Mouse (Mus musculus) liver, adult 2 months (tissue): Measurements from ENCODE around the gene Gm49325. TPM values are rescaled to one million over a fixed set of nuclear protein-coding genes. Genes with fewer than 3 reads are reported as not detected.

Experiments used
- DNase-seq: peaks from one replicate; pipeline ENCODE4 v3.0.0-alpha.2; 2011; ENCODE audit warnings: low read depth, low spot score; ENCODE audit errors: extremely low read depth
- H3K27ac ChIP-seq: fragments of 200-500 bp; replicated peaks from 2 replicates; pipeline ENCODE4 v1.5.1; 2012; ENCODE audit warnings: low read depth, mild to moderate bottlenecking, control low read depth, inconsistent platforms, low read length; ENCODE audit not compliant: insufficient read depth
- H3K27me3 ChIP-seq: fragments of 200-500 bp; 2 replicates; pipeline ENCODE4 v1.6.1; 2012; ENCODE audit warnings: mild to moderate bottlenecking, moderate library complexity, low read length, inconsistent platforms; ENCODE audit not compliant: control insufficient read depth, insufficient read depth
- H3K36me3 ChIP-seq: fragments of 200-500 bp; 2 replicates; pipeline ENCODE4 v1.6.1; 2012; ENCODE audit warnings: low read length, inconsistent platforms; ENCODE audit not compliant: control insufficient read depth, insufficient read depth
- H3K4me1 ChIP-seq: fragments of 200-500 bp; 2 replicates; pipeline ENCODE4 v1.6.1; 2011; ENCODE audit warnings: low read length; ENCODE audit not compliant: control insufficient read depth, insufficient read depth
- H3K4me3 ChIP-seq: fragments of 200-500 bp; 2 replicates; pipeline ENCODE4 v1.5.1; 2011; ENCODE audit warnings: low read depth, mild to moderate bottlenecking, control low read depth, low read length, moderate library complexity; ENCODE audit not compliant: insufficient read depth
- H3K79me2 ChIP-seq: fragments of 200-500 bp; 2 replicates; pipeline ENCODE4 v1.6.1; 2012; ENCODE audit warnings: inconsistent platforms, mild to moderate bottlenecking, low read length, moderate library complexity; ENCODE audit not compliant: control insufficient read depth, insufficient read depth
- H3K9ac ChIP-seq: fragments of 200-500 bp; 2 replicates; pipeline ENCODE4 v1.6.1; 2012; ENCODE audit warnings: low read depth, mild to moderate bottlenecking, control low read depth, inconsistent platforms, low read length
- CTCF ChIP-seq: fragments of 200-500 bp; IDR thresholded peaks from 2 replicates; pipeline ENCODE4 v1.5.1; 2011; ENCODE audit warnings: low read depth, low read length, control low read depth
- POLR2A ChIP-seq: fragments of 200-500 bp; IDR thresholded peaks from 2 replicates; pipeline ENCODE4 v1.6.1; 2011; ENCODE audit warnings: low read length, control low read depth; ENCODE audit not compliant: insufficient read depth; ENCODE audit errors: extremely low read depth
- WGBS: fragments of 180-500 bp; shearing (Covaris S2); methylation state at CpG from one replicate; pipeline ENCODE4 v1.1.7; 2018; 5-methylcytosine and 5-hydroxymethylcytosine counted together
- polyA plus RNA-seq: library from polyadenylated mRNA; depleted of rRNA; stranded (reverse); fragments of >200 nt; gene quantifications from 2 replicates; pipeline ENCODE4 v1.2.3, GENCODE M21; 2012
- total RNA-seq: library from RNA; depleted of rRNA; stranded (reverse); fragments of >200 nt; gene quantifications from 2 replicates; pipeline ENCODE4 v1.2.3, GENCODE M21; 2014

Gm49325 gene
- total and polyA plus RNA-seq, 2 experiments = not detected

DNA sequence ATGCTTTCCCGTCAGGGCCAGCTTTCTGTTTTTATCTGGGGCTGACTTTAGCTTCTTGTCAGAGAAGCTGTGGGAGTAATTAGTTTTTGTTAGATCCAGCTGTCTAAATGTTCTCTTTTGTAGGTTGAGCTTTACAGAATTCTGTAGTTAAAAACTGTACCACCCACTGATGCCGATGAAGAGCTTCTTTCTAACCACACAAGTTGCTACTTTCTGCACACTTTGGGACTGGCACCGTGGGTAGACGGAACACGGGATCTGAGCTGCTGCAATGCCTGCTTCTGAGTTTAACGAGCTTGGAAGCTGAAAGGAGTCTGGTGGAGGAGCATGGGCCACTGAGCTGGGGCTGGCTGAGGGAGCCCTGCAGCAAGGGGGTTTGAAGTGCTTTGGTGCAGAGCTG is 14.5 kb upstream of the Gm49325 start:
- H3K27ac ChIP-seq = no peak overlapping the region
- peaks cover 52% of the 10 kb centered on the region for H3K36me3 ChIP-seq
- TF ChIP-seq POLR2A (no peak), CTCF (no peak)
- 74% methylated on average over 6 of the region's 6 CpGs for WGBS
- no peak overlapping the region for H3K4me3 ChIP-seq
- H3K4me1 ChIP-seq = peaks cover 30% of the 10 kb centered on the region
- peaks cover 30% of the 10 kb centered on the region for H3K79me2 ChIP-seq
- no peaks in the 10 kb centered on the region for H3K27me3 ChIP-seq
- H3K9ac ChIP-seq = no peak overlapping the region
- no peak for DNase-seq

DNA sequence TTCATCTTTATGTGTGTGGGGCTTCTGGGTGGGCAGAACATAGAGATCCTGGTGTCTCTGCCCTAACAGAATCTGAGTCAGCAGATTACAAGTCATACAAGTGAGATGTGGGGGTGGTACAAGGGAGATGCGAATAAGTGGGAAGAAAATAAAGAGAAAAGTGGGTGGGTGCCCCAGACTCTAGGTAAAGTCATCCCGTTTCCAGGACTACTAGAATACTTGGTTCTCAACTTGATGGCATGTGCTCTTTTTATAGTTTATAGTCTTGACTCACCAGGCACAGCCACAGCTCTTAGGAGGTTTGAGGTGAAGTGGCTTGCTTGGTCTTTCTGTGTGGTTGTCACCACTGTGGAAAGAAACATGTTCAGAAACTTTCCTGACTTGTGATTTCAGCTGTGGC is 9.9 kb upstream of the Gm49325 start:
- 94% methylated on average over 2 of the region's 2 CpGs for WGBS
- H3K4me3 ChIP-seq = no peak overlapping the region
- H3K27me3 ChIP-seq = no peaks in the 10 kb centered on the region
- DNase-seq = no peak
- peaks cover 62% of the 10 kb centered on the region for H3K36me3 ChIP-seq
- H3K9ac ChIP-seq = no peak overlapping the region
- H3K27ac ChIP-seq = no peak overlapping the region
- H3K79me2 ChIP-seq = no peaks in the 10 kb centered on the region; the same call in 1 of the 2 replicates
- TF ChIP-seq CTCF = no peak
- no peak for TF ChIP-seq POLR2A
- H3K4me1 ChIP-seq = 0 out of 2 replicates have a peak, but pooled peaks cover under 1% of the 10 kb centered on the region

GRCm38 (mm10) chr10:77603021-77603420 is 3.0 kb upstream of the Gm49325 start:
- H3K36me3 ChIP-seq = peaks cover 8% of the 10 kb centered on the region
- no peak overlapping the region for H3K4me3 ChIP-seq
- TF ChIP-seq CTCF (no peak), POLR2A (no peak)
- WGBS = 84% methylated on average over 4 of the region's 4 CpGs
- H3K79me2 ChIP-seq = peaks cover 12% of the 10 kb centered on the region; the same call in 1 of the 2 replicates
- H3K27ac ChIP-seq = no peak overlapping the region
- H3K9ac ChIP-seq = no peak overlapping the region
- H3K27me3 ChIP-seq = no peaks in the 10 kb centered on the region
- no peak for DNase-seq
- H3K4me1 ChIP-seq = peaks cover 7% of the 10 kb centered on the region; the same call in 1 of the 2 replicates

- H3K27me3 ChIP-seq = no peaks in the 10 kb centered on the region
- H3K79me2 ChIP-seq = peaks cover 15% of the 10 kb centered on the region; the same call in 1 of the 2 replicates
- DNase-seq = no peak
- peaks cover 9% of the 10 kb centered on the region; the same call in 1 of the 2 replicates for H3K4me1 ChIP-seq
- no peak overlapping the region for H3K9ac ChIP-seq
- 94% methylated on average over 6 of the region's 6 CpGs for WGBS
- no peaks in the 10 kb centered on the region for H3K36me3 ChIP-seq
- TF ChIP-seq CTCF = peak; percentile 53
- TF ChIP-seq POLR2A = no peak
- H3K4me3 ChIP-seq = no peak overlapping the region
- no peak overlapping the region for H3K27ac ChIP-seq
Measured at GRCm38 (mm10) chr10:77604111-77604510, 1.9 kb upstream of the Gm49325 start.

GRCm38 (mm10) chr10:77604958-77605357 is 1.0 kb upstream of the Gm49325 start:
- Histone ChIP-seq H3K4me3 (no peak overlapping the region), H3K36me3 (no peaks in the 10 kb centered on the region), H3K4me1 (peaks cover 11% of the 10 kb centered on the region), H3K79me2 (peaks cover 15% of the 10 kb centered on the region; the same call in 1 of the 2 replicates), H3K27ac (no peak overlapping the region), H3K27me3 (no peaks in the 10 kb centered on the region), H3K9ac (no peak overlapping the region)
- WGBS = 62% methylated on average over 5 of the region's 5 CpGs
- DNase-seq = no peak
- TF ChIP-seq POLR2A (no peak), CTCF (no peak)

- WGBS = 3% methylated on average over 1 of the region's 1 CpGs
- no peaks in the 10 kb centered on the region for H3K27me3 ChIP-seq
- H3K4me3 ChIP-seq = no peak overlapping the region
- no peak overlapping the region for H3K9ac ChIP-seq
- peaks cover 16% of the 10 kb centered on the region for H3K79me2 ChIP-seq
- peak overlapping the region; percentile 92 for H3K27ac ChIP-seq
- DNase-seq = peak; percentile 50
- H3K36me3 ChIP-seq = no peaks in the 10 kb centered on the region
- TF ChIP-seq CTCF = peak; percentile 39
- no peak for TF ChIP-seq POLR2A
- peaks cover 13% of the 10 kb centered on the region for H3K4me1 ChIP-seq
Measured at GRCm38 (mm10) chr10:77605368-77605767, 629 bp upstream of the Gm49325 start.
